Mouse (Mus musculus): ENCODE results near the gene Tmbim1.

Gene Tmbim1

GRCm38 (mm10) chr1:74275015-74275414, 30.4 kb downstream of the Tmbim1 start:
- DNase-seq: no peak

- no peak for DNase-seq
Observed at GRCm38 (mm10) chr1:74271659-74272058, 33.8 kb downstream of the Tmbim1 start.

- no peak for DNase-seq
Observed at GRCm38 (mm10) chr1:74268750-74269149, 36.7 kb downstream of the Tmbim1 start.

GRCm38 (mm10) chr1:74262510-74262909, 42.9 kb downstream of the Tmbim1 start:
- no peak for DNase-seq

- no peak for DNase-seq
Observed at GRCm38 (mm10) chr1:74256782-74257181, 48.6 kb downstream of the Tmbim1 start.

GRCm38 (mm10) chr1:74255704-74256345, 49.6 kb downstream of the Tmbim1 start:
- DNase-seq: no peak

- no peak for DNase-seq
Observed at GRCm38 (mm10) chr1:74250096-74250495, 55.3 kb downstream of the Tmbim1 start.

- peak; percentile 60 for DNase-seq
Observed at GRCm38 (mm10) chr1:74249331-74249980, 56.0 kb downstream of the Tmbim1 start.

GRCm38 (mm10) chr1:74248799-74249198, 56.6 kb downstream of the Tmbim1 start:
- peak; percentile 34 for DNase-seq

GRCm38 (mm10) chr1:74245525-74245924, 59.9 kb downstream of the Tmbim1 start:
- no peak for DNase-seq

- no peak for DNase-seq
Observed at GRCm38 (mm10) chr1:74240832-74241231, 64.6 kb downstream of the Tmbim1 start.

GRCm38 (mm10) chr1:74240311-74240710, 65.1 kb downstream of the Tmbim1 start:
- DNase-seq: no peak

GRCm38 (mm10) chr1:74239618-74240017, 65.8 kb downstream of the Tmbim1 start:
- DNase-seq: no peak

GRCm38 (mm10) chr1:74239162-74239561, 66.3 kb downstream of the Tmbim1 start:
- no peak for DNase-seq

All from kidney, adult 18-20 months (tissue).